Mouse (Mus musculus) kidney, postnatal 14 days (tissue): Measurements from ENCODE around the gene Rab14.
A peak's percentile ranks its signal among the peaks of the same experiment; 100 is the strongest.

Source experiments
- DNase-seq: peaks from one replicate; pipeline ENCODE4 v3.0.0; 2022; ENCODE audit warnings: mixed read lengths

The Rab14 gene

GRCm38 (mm10) chr2:35200898-35201668 is at the start of gene Rab14:
Gene Rab14 (minus strand): TSS chr2:35201120.
- peak; percentile 100 for DNase-seq

GRCm38 (mm10) chr2:35247763-35248162 is 46.8 kb upstream of the Rab14 start:
- DNase-seq = no peak

GRCm38 (mm10) chr2:35244241-35244640 is 43.3 kb upstream of the Rab14 start:
- DNase-seq = no peak

GRCm38 (mm10) chr2:35235021-35235420 is 34.1 kb upstream of the Rab14 start:
- no peak for DNase-seq

GRCm38 (mm10) chr2:35233898-35234297 is 33.0 kb upstream of the Rab14 start:
- DNase-seq = no peak

GRCm38 (mm10) chr2:35232595-35233445 is 31.9 kb upstream of the Rab14 start:
- DNase-seq = no peak

- peak; percentile 68 for DNase-seq
These were observed 31.0 kb upstream of the Rab14 start for GRCm38 (mm10) chr2:35231871-35232270.

GRCm38 (mm10) chr2:35230215-35230614 is 29.3 kb upstream of the Rab14 start:
- no peak for DNase-seq

- DNase-seq = no peak
These were observed 27.2 kb upstream of the Rab14 start for GRCm38 (mm10) chr2:35228145-35228544.

GRCm38 (mm10) chr2:35224285-35224684 is 23.4 kb upstream of the Rab14 start:
- no peak for DNase-seq

- no peak for DNase-seq
These were observed 22.0 kb upstream of the Rab14 start for GRCm38 (mm10) chr2:35222822-35223391.

- no peak for DNase-seq
These were observed 17.8 kb upstream of the Rab14 start for GRCm38 (mm10) chr2:35218736-35219135.

- DNase-seq = no peak
These were observed 15.8 kb upstream of the Rab14 start for GRCm38 (mm10) chr2:35216701-35217100.

GRCm38 (mm10) chr2:35215363-35215762 is 14.4 kb upstream of the Rab14 start:
- peak; percentile 40 for DNase-seq

GRCm38 (mm10) chr2:35214881-35215358 is 14.0 kb upstream of the Rab14 start:
- DNase-seq = peak; percentile 90

- no peak for DNase-seq
These were observed 12.5 kb upstream of the Rab14 start for GRCm38 (mm10) chr2:35213345-35213910.

- no peak for DNase-seq
These were observed 10.8 kb upstream of the Rab14 start for GRCm38 (mm10) chr2:35211681-35212080.

- DNase-seq = no peak
These were observed 8.2 kb upstream of the Rab14 start for GRCm38 (mm10) chr2:35208931-35209665.

GRCm38 (mm10) chr2:35208054-35208453 is 7.1 kb upstream of the Rab14 start:
- DNase-seq = no peak

GRCm38 (mm10) chr2:35206761-35207160 is 5.8 kb upstream of the Rab14 start:
- no peak for DNase-seq

GRCm38 (mm10) chr2:35203729-35204128 is 2.8 kb upstream of the Rab14 start:
- DNase-seq = no peak
